Mouse (Mus musculus) v-Abl transformed pro-B cells (cell line): ENCODE data around the gene Usp46.

Experiments used
- in situ Hi-C, 2 experiments: fragments of 400-800 bp; cut with MboI; formaldehyde crosslinking; loops; one replicate each; pipeline ENCODE4 v1.15.1; 2025; ENCODE audit not compliant: unreplicated experiment in 2 of 2

The Usp46 gene

GRCm38 (mm10) chr5:74040541-74040940 lies 27.7 kb downstream of the Usp46 start:
- in situ Hi-C loops: no loop called here

GRCm38 (mm10) chr5:74035454-74035853 lies 32.8 kb downstream of the Usp46 start:
- in situ Hi-C loops: no loop called here

- in situ Hi-C loops: no loop called here
Measured at GRCm38 (mm10) chr5:74034177-74034576, 34.1 kb downstream of the Usp46 start.

- in situ Hi-C loops: no loop called here
Measured at GRCm38 (mm10) chr5:74029787-74030186, 38.4 kb downstream of the Usp46 start.

- in situ Hi-C loops: no loop called here
Measured at GRCm38 (mm10) chr5:74028691-74029479, 39.3 kb downstream of the Usp46 start.

GRCm38 (mm10) chr5:74028221-74028620 lies 40.0 kb downstream of the Usp46 start:
- in situ Hi-C loops: no loop called here

GRCm38 (mm10) chr5:74020506-74020905 lies 47.7 kb downstream of the Usp46 start:
- in situ Hi-C loops: no loop called here

- in situ Hi-C loops: no loop called here
Measured at GRCm38 (mm10) chr5:74018870-74019565, 49.2 kb downstream of the Usp46 start.

- in situ Hi-C loops: no loop called here
Measured at GRCm38 (mm10) chr5:74017488-74017887, 50.7 kb downstream of the Usp46 start.

- in situ Hi-C loops: no loop called here
Measured at GRCm38 (mm10) chr5:74011629-74012028, 56.6 kb downstream of the Usp46 start.

- in situ Hi-C loops: no loop called here
Measured at GRCm38 (mm10) chr5:74007492-74008070, 60.6 kb downstream of the Usp46 start.

GRCm38 (mm10) chr5:74005936-74006335 lies 62.3 kb downstream of the Usp46 start:
- in situ Hi-C loops: no loop called here

GRCm38 (mm10) chr5:74001743-74002142 lies 66.5 kb downstream of the Usp46 start:
- in situ Hi-C loops: no loop called here

- in situ Hi-C loops: no loop called here
Measured at GRCm38 (mm10) chr5:73998966-73999365, 69.3 kb downstream of the Usp46 start.

GRCm38 (mm10) chr5:73994850-73995249 lies 73.4 kb downstream of the Usp46 start:
- in situ Hi-C loops: loop anchor here (5.0 kb wide), 2 partner anchors 282 to 287 kb away; no protein-coding TSS in a partner anchor

GRCm38 (mm10) chr5:73993538-73993937 lies 74.7 kb downstream of the Usp46 start:
- in situ Hi-C loops: loop anchor here (5.0 kb wide), 2 partner anchors 284 to 289 kb away; no protein-coding TSS in a partner anchor

- in situ Hi-C loops: loop anchor here (5.0 kb wide), 2 partner anchors 285 to 290 kb away; no protein-coding TSS in a partner anchor
Measured at GRCm38 (mm10) chr5:73992321-73992720, 75.9 kb downstream of the Usp46 start.

- in situ Hi-C loops: no loop called here
Measured at GRCm38 (mm10) chr5:73989532-73989931, 78.7 kb downstream of the Usp46 start.

GRCm38 (mm10) chr5:73987777-73988560 lies 80.3 kb downstream of the Usp46 start:
- in situ Hi-C loops: no loop called here

GRCm38 (mm10) chr5:73977426-73977825 lies 90.8 kb downstream of the Usp46 start:
- in situ Hi-C loops: no loop called here

GRCm38 (mm10) chr5:73971701-73972100 lies 96.5 kb downstream of the Usp46 start:
- in situ Hi-C loops: no loop called here
